Mouse (Mus musculus): ENCODE data around the gene Fis1.
"Not testable (repeated sequence)": the region's sequence is repeated elsewhere in the genome, so short reads cannot be mapped to it uniquely, and the experiment has no call there.

Fis1 gene

GRCm38 (mm10) chr5:136940845-136941560 lies 12.1 kb upstream of the Fis1 start:
- DNase-seq (ENCODE audit: low spot score in 2 of 2) = no peak

- DNase-seq (ENCODE audit: low spot score in 2 of 2) = no peak
Observed at GRCm38 (mm10) chr5:136942781-136943180, 10.3 kb upstream of the Fis1 start.

GRCm38 (mm10) chr5:136943382-136943781 lies 9.7 kb upstream of the Fis1 start:
- no peak for DNase-seq (ENCODE audit: low spot score in 2 of 2)

- DNase-seq (ENCODE audit: low spot score in 2 of 2) = no peak
Observed at GRCm38 (mm10) chr5:136945084-136945483, 8.0 kb upstream of the Fis1 start.

- DNase-seq (ENCODE audit: low spot score in 2 of 2) = no peak
Observed at GRCm38 (mm10) chr5:136947874-136948273, 5.2 kb upstream of the Fis1 start.

- not testable (repeated sequence) for DNase-seq (ENCODE audit: low spot score in 2 of 2)
Observed at GRCm38 (mm10) chr5:136949551-136950336, 3.3 kb upstream of the Fis1 start.

GRCm38 (mm10) chr5:136950521-136950920 lies 2.6 kb upstream of the Fis1 start:
- DNase-seq (ENCODE audit: low spot score in 2 of 2) = no peak

- DNase-seq (ENCODE audit: low spot score in 2 of 2) = no peak
Observed at GRCm38 (mm10) chr5:136952153-136952552, 922 bp upstream of the Fis1 start.

- DNase-seq (ENCODE audit: low spot score in 2 of 2) = no peak
Observed at GRCm38 (mm10) chr5:136953440-136953951, 421 bp downstream of the Fis1 start.

- no peak for DNase-seq (ENCODE audit: low spot score in 2 of 2)
Observed at GRCm38 (mm10) chr5:136955622-136956021, 2.5 kb downstream of the Fis1 start.

GRCm38 (mm10) chr5:136957250-136957649 lies 4.2 kb downstream of the Fis1 start:
- no peak for DNase-seq (ENCODE audit: low spot score in 2 of 2)

- DNase-seq (ENCODE audit: low spot score in 2 of 2) = no peak
Observed at GRCm38 (mm10) chr5:136958991-136959605, 6.0 kb downstream of the Fis1 start.

- no peak for DNase-seq (ENCODE audit: low spot score in 2 of 2)
Observed at GRCm38 (mm10) chr5:136960053-136960452, 7.0 kb downstream of the Fis1 start.

GRCm38 (mm10) chr5:136961334-136961982 lies 8.4 kb downstream of the Fis1 start:
- no peak for DNase-seq (ENCODE audit: low spot score in 2 of 2)

- peak; percentile 84 to 94 for DNase-seq (ENCODE audit: low spot score in 2 of 2)
Observed at GRCm38 (mm10) chr5:136961983-136962461, 8.9 kb downstream of the Fis1 start.

GRCm38 (mm10) chr5:136962501-136962900 lies 9.4 kb downstream of the Fis1 start:
- DNase-seq (ENCODE audit: low spot score in 2 of 2) = peak; percentile 54 to 77

- DNase-seq (ENCODE audit: low spot score in 2 of 2) = no peak
Observed at GRCm38 (mm10) chr5:136962966-136963540, 10.0 kb downstream of the Fis1 start.

- DNase-seq (ENCODE audit: low spot score in 2 of 2) = no peak
Observed at GRCm38 (mm10) chr5:136965210-136965609, 12.1 kb downstream of the Fis1 start.

GRCm38 (mm10) chr5:136965686-136966085 lies 12.6 kb downstream of the Fis1 start:
- no peak for DNase-seq (ENCODE audit: low spot score in 2 of 2)

GRCm38 (mm10) chr5:136966331-136966730 lies 13.3 kb downstream of the Fis1 start, which contains the start of gene Cldn15:
Cldn15 (plus strand) TSS chr5:136966616.
- no peak for DNase-seq (ENCODE audit: low spot score in 2 of 2)

GRCm38 (mm10) chr5:136966861-136967455 lies 13.9 kb downstream of the Fis1 start:
- no peak for DNase-seq (ENCODE audit: low spot score in 2 of 2)
